Mouse (Mus musculus) kidney, postnatal 0 days (tissue): ENCODE results near the gene Akr1d1. TPM values are rescaled to one million over a fixed set of nuclear protein-coding genes. Genes with fewer than 3 reads are reported as not detected.

Source experiments
- ATAC-seq: fragments of 200-750 bp; cut with Nextera tagmentation; replicated peaks from 2 replicates; pipeline ENCODE4 v1.8.0; 2017; ENCODE audit warnings: low read depth, moderate number of reproducible peaks, moderate TSS enrichment, moderate library complexity; ENCODE audit not compliant: low FRiP score
- DNase-seq: peaks from one replicate; pipeline ENCODE4 v3.0.0-alpha.2; 2016; ENCODE audit warnings: low spot score
- H3K27ac ChIP-seq: fragments of 300-500 bp; sonication (generic); 2 replicates; pipeline ENCODE4 v1.5.1; 2014; ENCODE audit warnings: mild to moderate bottlenecking
- H3K27me3 ChIP-seq: fragments of 300-500 bp; sonication (generic); 2 replicates; pipeline ENCODE4 v1.6.1; 2014; ENCODE audit warnings: low read length, mixed read lengths; ENCODE audit not compliant: insufficient read depth
- H3K36me3 ChIP-seq: fragments of 300-500 bp; sonication (generic); 2 replicates; pipeline ENCODE4 v1.6.1; 2014; ENCODE audit warnings: low read length, mixed read lengths; ENCODE audit not compliant: insufficient read depth
- H3K4me1 ChIP-seq: fragments of 300-500 bp; sonication (generic); replicated peaks from 2 replicates; pipeline ENCODE4 v1.6.1; 2014; ENCODE audit warnings: antibody characterized with exemption, low read length, mixed read lengths; ENCODE audit not compliant: insufficient read depth
- H3K4me2 ChIP-seq: fragments of 300-500 bp; sonication (generic); 2 replicates; pipeline ENCODE4 v1.6.1; 2014; ENCODE audit warnings: mild to moderate bottlenecking, low read length, moderate library complexity, mixed read lengths
- H3K4me3 ChIP-seq: fragments of 300-500 bp; sonication (generic); replicated peaks from 2 replicates; pipeline ENCODE4 v1.5.1; 2014; ENCODE audit warnings: low read depth, low read length
- H3K9ac ChIP-seq: fragments of 300-500 bp; sonication (generic); 2 replicates; pipeline ENCODE4 v1.6.1; 2014; ENCODE audit warnings: low read depth, low read length
- H3K9me3 ChIP-seq: fragments of 300-500 bp; sonication (generic); replicated peaks from 2 replicates; pipeline ENCODE4 v1.6.1; 2016; ENCODE audit warnings: low read length, inconsistent platforms, mixed read lengths
- CTCF ChIP-seq: IDR thresholded peaks from 2 replicates; pipeline ENCODE4 v1.5.1; 2016; ENCODE audit warnings: antibody characterized with exemption, low read depth, mild to moderate bottlenecking, moderate library complexity
- WGBS: fragments of 180-500 bp; shearing (Covaris S2); extraction: QIAGEN DNeasy Blood & Tissue Kit; methylation state at CpG from one replicate; pipeline ENCODE4 v1.1.7; 2014; 5-methylcytosine and 5-hydroxymethylcytosine counted together
- polyA plus RNA-seq: library from polyadenylated mRNA; unstranded; fragments of >200 nt; fragmentation: Nextera tagmentation; extraction: Ambion mirVana; gene quantifications from 2 replicates; pipeline ENCODE4 v1.2.1, GENCODE M21; 2015

Gene Akr1d1
- polyA plus RNA-seq, result 1.6 TPM in 2 replicates

- TF ChIP-seq CTCF, result no peak
- no peaks in the 10 kb centered on the region for H3K4me1 ChIP-seq
Observed at GRCm38 (mm10) chr6:37529940-37530339, at the start of gene Akr1d1. TSS of gene Akr1d1 (plus strand) at chr6:37530173.

GRCm38 (mm10) chr6:37481147-37481546, 48.8 kb upstream of the Akr1d1 start:
- Histone ChIP-seq H3K4me1 (no peaks in the 10 kb centered on the region), H3K27me3 (no peaks in the 10 kb centered on the region), H3K9ac (no peak overlapping the region), H3K4me2 (no peak overlapping the region), H3K9me3 (no peaks in the 10 kb centered on the region), H3K4me3 (no peak overlapping the region), H3K27ac (no peak overlapping the region), H3K36me3 (no peaks in the 10 kb centered on the region)
- ATAC-seq (no peak), DNase-seq (no peak)
- WGBS, result 73% methylated on average over 3 of the region's 3 CpGs
- no peak for TF ChIP-seq CTCF

More at GRCm38 (mm10) chr6:37529940-37530339, at the start of gene Akr1d1:
- H3K9me3 ChIP-seq, result no peaks in the 10 kb centered on the region
- no peak within 1 kb of the TSS for H3K4me2 ChIP-seq
- no peak within 1 kb of the TSS for H3K9ac ChIP-seq
- H3K27ac ChIP-seq, result no peak within 1 kb of the TSS
- ATAC-seq (no peak), DNase-seq (no peak)
- H3K4me3 ChIP-seq, result no peak within 1 kb of the TSS
- H3K27me3 ChIP-seq, result no peaks in the 10 kb centered on the region
- no peaks in the 10 kb centered on the region for H3K36me3 ChIP-seq
- 96% methylated on average over 4 of the region's 4 CpGs for WGBS

GRCm38 (mm10) chr6:37483262-37483661, 46.7 kb upstream of the Akr1d1 start:
- Histone ChIP-seq H3K4me3 (no peak overlapping the region), H3K4me2 (no peak overlapping the region), H3K9me3 (no peaks in the 10 kb centered on the region), H3K27me3 (no peaks in the 10 kb centered on the region), H3K9ac (no peak overlapping the region), H3K27ac (no peak overlapping the region), H3K36me3 (no peaks in the 10 kb centered on the region), H3K4me1 (no peaks in the 10 kb centered on the region)
- TF ChIP-seq CTCF, result no peak
- no peak for ATAC-seq
- 16% methylated on average over 5 of the region's 5 CpGs for WGBS
- DNase-seq, result no peak

- no peaks in the 10 kb centered on the region for H3K27me3 ChIP-seq
- ATAC-seq, result no peak
- WGBS, result 63% methylated on average over 1 of the region's 1 CpGs
- no peak for DNase-seq
- H3K4me3 ChIP-seq, result no peak overlapping the region
- no peak overlapping the region for H3K27ac ChIP-seq
- no peaks in the 10 kb centered on the region for H3K4me1 ChIP-seq
- no peak overlapping the region for H3K4me2 ChIP-seq
- no peaks in the 10 kb centered on the region for H3K9me3 ChIP-seq
- H3K36me3 ChIP-seq, result no peaks in the 10 kb centered on the region
- H3K9ac ChIP-seq, result no peak overlapping the region
- TF ChIP-seq CTCF, result no peak
Observed at GRCm38 (mm10) chr6:37484588-37485070, 45.3 kb upstream of the Akr1d1 start.

GRCm38 (mm10) chr6:37486502-37486901, 43.5 kb upstream of the Akr1d1 start:
- DNase-seq (no peak), ATAC-seq (no peak)
- Histone ChIP-seq H3K9me3 (no peaks in the 10 kb centered on the region), H3K4me1 (no peaks in the 10 kb centered on the region), H3K4me3 (no peak overlapping the region), H3K36me3 (no peaks in the 10 kb centered on the region), H3K9ac (no peak overlapping the region), H3K27me3 (no peaks in the 10 kb centered on the region), H3K27ac (no peak overlapping the region), H3K4me2 (no peak overlapping the region)
- WGBS, result 59% methylated on average over 4 of the region's 4 CpGs
- no peak for TF ChIP-seq CTCF

GRCm38 (mm10) chr6:37492241-37492640, 37.7 kb upstream of the Akr1d1 start:
- WGBS, result 90% methylated on average over 3 of the region's 3 CpGs
- no peak overlapping the region for H3K27ac ChIP-seq
- H3K9me3 ChIP-seq, result no peaks in the 10 kb centered on the region
- H3K27me3 ChIP-seq, result no peaks in the 10 kb centered on the region
- no peak overlapping the region for H3K4me3 ChIP-seq
- no peak overlapping the region for H3K4me2 ChIP-seq
- no peak overlapping the region for H3K9ac ChIP-seq
- H3K4me1 ChIP-seq, result no peaks in the 10 kb centered on the region
- no peak for TF ChIP-seq CTCF
- H3K36me3 ChIP-seq, result no peaks in the 10 kb centered on the region
- ATAC-seq (no peak), DNase-seq (no peak)

- Histone ChIP-seq H3K27ac (no peak overlapping the region), H3K9ac (no peak overlapping the region), H3K36me3 (no peaks in the 10 kb centered on the region), H3K4me2 (no peak overlapping the region), H3K27me3 (no peaks in the 10 kb centered on the region), H3K9me3 (no peaks in the 10 kb centered on the region), H3K4me3 (no peak overlapping the region), H3K4me1 (no peaks in the 10 kb centered on the region)
- DNase-seq (peak; percentile 16), ATAC-seq (no peak)
- WGBS, result 65% methylated on average over 1 of the region's 1 CpGs
- TF ChIP-seq CTCF, result no peak
Observed at GRCm38 (mm10) chr6:37494957-37495356, 35.0 kb upstream of the Akr1d1 start.
